Mouse (Mus musculus) liver, adult 2 months (tissue): Measurements from ENCODE around the gene Gtf2a2. TPM values are rescaled to one million over a fixed set of nuclear protein-coding genes. Genes with fewer than 3 reads are reported as not detected.

Experiments
- DNase-seq: peaks from one replicate; pipeline ENCODE4 v3.0.0-alpha.2; 2011; ENCODE audit warnings: low read depth, low spot score; ENCODE audit errors: extremely low read depth
- H3K27ac ChIP-seq: fragments of 200-500 bp; replicated peaks from 2 replicates; pipeline ENCODE4 v1.5.1; 2012; ENCODE audit warnings: low read depth, mild to moderate bottlenecking, control low read depth, inconsistent platforms, low read length; ENCODE audit not compliant: insufficient read depth
- H3K27me3 ChIP-seq: fragments of 200-500 bp; 2 replicates; pipeline ENCODE4 v1.6.1; 2012; ENCODE audit warnings: mild to moderate bottlenecking, moderate library complexity, low read length, inconsistent platforms; ENCODE audit not compliant: control insufficient read depth, insufficient read depth
- H3K36me3 ChIP-seq: fragments of 200-500 bp; 2 replicates; pipeline ENCODE4 v1.6.1; 2012; ENCODE audit warnings: low read length, inconsistent platforms; ENCODE audit not compliant: control insufficient read depth, insufficient read depth
- H3K4me1 ChIP-seq: fragments of 200-500 bp; 2 replicates; pipeline ENCODE4 v1.6.1; 2011; ENCODE audit warnings: low read length; ENCODE audit not compliant: control insufficient read depth, insufficient read depth
- H3K4me3 ChIP-seq: fragments of 200-500 bp; 2 replicates; pipeline ENCODE4 v1.5.1; 2011; ENCODE audit warnings: low read depth, mild to moderate bottlenecking, control low read depth, low read length, moderate library complexity; ENCODE audit not compliant: insufficient read depth
- H3K79me2 ChIP-seq: fragments of 200-500 bp; 2 replicates; pipeline ENCODE4 v1.6.1; 2012; ENCODE audit warnings: inconsistent platforms, mild to moderate bottlenecking, low read length, moderate library complexity; ENCODE audit not compliant: control insufficient read depth, insufficient read depth
- H3K9ac ChIP-seq: fragments of 200-500 bp; 2 replicates; pipeline ENCODE4 v1.6.1; 2012; ENCODE audit warnings: low read depth, mild to moderate bottlenecking, control low read depth, inconsistent platforms, low read length
- CTCF ChIP-seq: fragments of 200-500 bp; IDR thresholded peaks from 2 replicates; pipeline ENCODE4 v1.5.1; 2011; ENCODE audit warnings: low read depth, low read length, control low read depth
- POLR2A ChIP-seq: fragments of 200-500 bp; IDR thresholded peaks from 2 replicates; pipeline ENCODE4 v1.6.1; 2011; ENCODE audit warnings: low read length, control low read depth; ENCODE audit not compliant: insufficient read depth; ENCODE audit errors: extremely low read depth
- WGBS: fragments of 180-500 bp; shearing (Covaris S2); methylation state at CpG from one replicate; pipeline ENCODE4 v1.1.7; 2018; 5-methylcytosine and 5-hydroxymethylcytosine counted together
- polyA plus RNA-seq: library from polyadenylated mRNA; depleted of rRNA; stranded (reverse); fragments of >200 nt; gene quantifications from 2 replicates; pipeline ENCODE4 v1.2.3, GENCODE M21; 2012
- total RNA-seq: library from RNA; depleted of rRNA; stranded (reverse); fragments of >200 nt; gene quantifications from 2 replicates; pipeline ENCODE4 v1.2.3, GENCODE M21; 2014

The Gtf2a2 gene
- total and polyA plus RNA-seq, 2 experiments: 13.4 to 59.4 TPM

DNA sequence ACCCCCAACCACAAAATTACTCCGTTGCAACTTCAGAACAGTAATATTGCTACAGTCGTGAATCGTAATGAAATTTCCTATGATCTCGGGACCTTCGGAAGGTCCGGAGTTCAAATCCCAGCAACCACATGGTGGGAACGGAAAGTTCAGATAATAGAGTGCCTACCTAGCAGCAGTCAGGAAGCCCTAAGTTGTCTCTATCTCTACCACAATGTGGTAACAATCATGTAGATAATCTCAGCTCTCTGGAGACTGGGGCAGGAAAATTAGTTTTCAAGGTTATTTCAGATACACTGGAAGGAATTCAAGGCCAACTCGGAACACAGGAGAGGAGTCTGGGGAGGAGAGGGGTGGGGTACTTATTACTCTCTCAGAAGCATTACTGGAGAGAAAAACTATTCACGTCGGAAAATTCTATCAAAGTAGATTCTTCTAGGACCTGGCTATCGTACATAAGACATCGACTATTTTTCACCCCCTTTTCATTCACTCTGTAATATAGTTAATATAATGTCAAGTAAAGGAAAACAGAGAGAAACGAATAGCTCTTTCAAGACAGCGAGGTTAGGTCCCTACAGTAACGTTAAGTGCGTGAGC lies 23.5 kb upstream of the Gtf2a2 start:
- no peaks in the 10 kb centered on the region for H3K36me3 ChIP-seq

GRCm38 (mm10) chr9:69989303-69990121 lies 22.8 kb upstream of the Gtf2a2 start, which contains the start of gene Bnip2:
TSS of gene Bnip2 (plus strand) at chr9:69989466.
- TF ChIP-seq CTCF: no peak
- peak; percentile 81 for TF ChIP-seq POLR2A
- Histone ChIP-seq H3K79me2 (peaks cover 16% of the 10 kb centered on the region; the same call in 1 of the 2 replicates), H3K27ac (peak within 1 kb of the TSS; percentile 96), H3K4me1 (peaks cover 28% of the 10 kb centered on the region), H3K4me3 (peak within 1 kb of the TSS; percentile 95), H3K36me3 (no peaks in the 10 kb centered on the region), H3K9ac (peak within 1 kb of the TSS; percentile 99), H3K27me3 (no peaks in the 10 kb centered on the region)
- peak; percentile 76 for DNase-seq
- under 1% methylated on average over 75 of the region's 76 CpGs for WGBS

More for the DNA sequence above, 23.5 kb upstream of the Gtf2a2 start:
- TF ChIP-seq CTCF (no peak), POLR2A (no peak)
- peaks cover 11% of the 10 kb centered on the region; the same call in 1 of the 2 replicates for H3K79me2 ChIP-seq
- H3K27ac ChIP-seq: 0 out of 2 replicates have a peak overlapping the region, but pooled peaks have one; percentile 1
- no peaks in the 10 kb centered on the region for H3K27me3 ChIP-seq
- no peak for DNase-seq
- H3K4me3 ChIP-seq: peak overlapping the region; percentile 53
- H3K9ac ChIP-seq: no peak overlapping the region
- H3K4me1 ChIP-seq: peaks cover 23% of the 10 kb centered on the region
- WGBS: 27% methylated on average over 16 of the region's 16 CpGs

GRCm38 (mm10) chr9:69990346-69990745 lies 22.0 kb upstream of the Gtf2a2 start:
- TF ChIP-seq POLR2A (no peak), CTCF (no peak)
- no peak for DNase-seq
- 8% methylated on average over 5 of the region's 5 CpGs for WGBS
- peak overlapping the region; percentile 54 for H3K9ac ChIP-seq
- no peaks in the 10 kb centered on the region for H3K36me3 ChIP-seq
- peaks cover 20% of the 10 kb centered on the region; the same call in 1 of the 2 replicates for H3K79me2 ChIP-seq
- H3K4me3 ChIP-seq: peak overlapping the region; percentile 95
- H3K27me3 ChIP-seq: no peaks in the 10 kb centered on the region
- peaks cover 36% of the 10 kb centered on the region for H3K4me1 ChIP-seq
- no peak overlapping the region for H3K27ac ChIP-seq

GRCm38 (mm10) chr9:69992841-69993277 lies 19.5 kb upstream of the Gtf2a2 start:
- TF ChIP-seq POLR2A (no peak), CTCF (no peak)
- WGBS: 22% methylated on average over 5 of the region's 5 CpGs

DNA sequence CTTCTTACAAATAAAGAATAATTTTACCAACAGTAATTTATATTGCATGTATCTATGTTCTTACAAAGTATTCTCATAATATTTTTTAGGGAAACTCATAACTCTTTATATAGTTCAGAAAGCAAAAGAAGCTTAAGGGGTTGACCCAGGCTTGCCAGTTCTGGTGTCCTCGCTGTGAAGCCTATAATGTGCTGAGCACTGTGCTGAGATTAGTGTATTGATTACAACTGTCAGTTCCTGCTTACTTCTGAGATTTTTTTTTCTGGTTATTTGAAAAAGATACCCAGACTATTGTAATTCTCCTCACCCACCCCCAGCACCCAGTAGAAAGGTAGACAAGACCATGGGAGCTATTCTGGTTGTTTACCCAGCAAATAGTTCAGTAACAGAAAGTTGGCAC lies 18.9 kb upstream of the Gtf2a2 start:
- peak; percentile 80 for DNase-seq
- H3K27ac ChIP-seq: peak overlapping the region; percentile 44
- no peak overlapping the region for H3K4me3 ChIP-seq
- H3K4me1 ChIP-seq: peaks cover 38% of the 10 kb centered on the region
- TF ChIP-seq CTCF (no peak), POLR2A (no peak)
- no peaks in the 10 kb centered on the region for H3K27me3 ChIP-seq
- peaks cover 21% of the 10 kb centered on the region for H3K36me3 ChIP-seq
- WGBS: 9% methylated on average over 1 of the region's 1 CpGs
- no peak overlapping the region for H3K9ac ChIP-seq
- H3K79me2 ChIP-seq: peaks cover 22% of the 10 kb centered on the region; the same call in 1 of the 2 replicates

More at GRCm38 (mm10) chr9:69992841-69993277, 19.5 kb upstream of the Gtf2a2 start:
- H3K27ac ChIP-seq: peak overlapping the region; percentile 82
- peaks cover 38% of the 10 kb centered on the region for H3K4me1 ChIP-seq
- DNase-seq: peak; percentile 29
- H3K36me3 ChIP-seq: peaks cover 18% of the 10 kb centered on the region
- no peaks in the 10 kb centered on the region for H3K27me3 ChIP-seq
- H3K4me3 ChIP-seq: no peak overlapping the region
- peaks cover 22% of the 10 kb centered on the region; the same call in 1 of the 2 replicates for H3K79me2 ChIP-seq
- no peak overlapping the region for H3K9ac ChIP-seq
